Mouse (Mus musculus): ENCODE measurements around the gene Pigw. TPM values are rescaled to one million over a fixed set of nuclear protein-coding genes. Genes with fewer than 3 reads are reported as not detected.
"Not testable (repeated sequence)": the region's sequence is repeated elsewhere in the genome, so short reads cannot be mapped to it uniquely, and the experiment has no call there.

Pigw gene
- polyA plus RNA-seq, 1 experiment from 2014 or later: 2.0 TPM

- Histone ChIP-seq H3K27me3 (no peaks in the 10 kb centered on the region), H3K9ac (replicated peaks) (no peak overlapping the region), H3K9me3 (no peaks in the 10 kb centered on the region), H3K36me3 (peaks cover 83% of the 10 kb centered on the region), H3K27ac (no peak overlapping the region), H3K4me1 (replicated peaks) (no peaks in the 10 kb centered on the region), H3K4me2 (no peak overlapping the region), H3K4me3 (replicated peaks) (no peak overlapping the region)
- 96% methylated on average over 6 of the region's 6 CpGs for WGBS
- ATAC-seq (ENCODE audit: insufficient number of reproducible peaks, insufficient read depth, low FRiP score, low TSS enrichment, low read depth): no peak
Observed at GRCm38 (mm10) chr11:84855285-84855684, 24.8 kb downstream of the Pigw start.

GRCm38 (mm10) chr11:84847475-84848090 is 32.5 kb downstream of the Pigw start:
- H3K27ac ChIP-seq: no peak overlapping the region
- no peak for ATAC-seq (ENCODE audit: insufficient number of reproducible peaks, insufficient read depth, low FRiP score, low TSS enrichment, low read depth)
- peaks cover 79% of the 10 kb centered on the region for H3K36me3 ChIP-seq
- no peaks in the 10 kb centered on the region for H3K4me1 ChIP-seq (replicated peaks)
- no peak overlapping the region for H3K4me2 ChIP-seq
- H3K9ac ChIP-seq (replicated peaks): no peak overlapping the region
- 88% methylated on average over 7 of the region's 7 CpGs for WGBS
- H3K4me3 ChIP-seq (replicated peaks): no peak overlapping the region
- no peaks in the 10 kb centered on the region for H3K27me3 ChIP-seq
- H3K9me3 ChIP-seq: no peaks in the 10 kb centered on the region

- Histone ChIP-seq H3K4me3 (replicated peaks) (no peak overlapping the region), H3K36me3 (peaks cover 79% of the 10 kb centered on the region), H3K27me3 (no peaks in the 10 kb centered on the region), H3K9me3 (no peaks in the 10 kb centered on the region), H3K4me1 (replicated peaks) (no peaks in the 10 kb centered on the region), H3K4me2 (no peak overlapping the region), H3K9ac (replicated peaks) (no peak overlapping the region), H3K27ac (no peak overlapping the region)
- no peak for ATAC-seq (ENCODE audit: insufficient number of reproducible peaks, insufficient read depth, low FRiP score, low TSS enrichment, low read depth)
- WGBS: 95% methylated on average over 15 of the region's 15 CpGs
Observed at GRCm38 (mm10) chr11:84846741-84847474, 33.2 kb downstream of the Pigw start.

GRCm38 (mm10) chr11:84839330-84839729 is 40.8 kb downstream of the Pigw start:
- no peak for ATAC-seq (ENCODE audit: insufficient number of reproducible peaks, insufficient read depth, low FRiP score, low TSS enrichment, low read depth)
- H3K36me3 ChIP-seq: peaks cover 88% of the 10 kb centered on the region

GRCm38 (mm10) chr11:84829495-84829894 is 50.6 kb downstream of the Pigw start:
- Histone ChIP-seq H3K4me2 (peak overlapping the region; percentile 91), H3K36me3 (peaks cover 39% of the 10 kb centered on the region), H3K9ac (replicated peaks) (peak overlapping the region; percentile 75; the same call in 1 of the 2 replicates), H3K4me3 (replicated peaks) (peak overlapping the region; percentile 79), H3K27ac (peak overlapping the region; percentile 63)
- not testable (repeated sequence) for ATAC-seq (ENCODE audit: insufficient number of reproducible peaks, insufficient read depth, low FRiP score, low TSS enrichment, low read depth); H3K9me3 ChIP-seq; H3K27me3 ChIP-seq; H3K4me1 ChIP-seq (replicated peaks)
- WGBS: 78% methylated on average over 11 of the region's 11 CpGs

More at GRCm38 (mm10) chr11:84839330-84839729, 40.8 kb downstream of the Pigw start:
- Histone ChIP-seq H3K4me2 (no peak overlapping the region), H3K9me3 (no peaks in the 10 kb centered on the region), H3K9ac (replicated peaks) (no peak overlapping the region), H3K4me3 (replicated peaks) (no peak overlapping the region), H3K4me1 (replicated peaks) (no peaks in the 10 kb centered on the region), H3K27me3 (no peaks in the 10 kb centered on the region), H3K27ac (no peak overlapping the region)
- 89% methylated on average over 2 of the region's 2 CpGs for WGBS

- H3K4me2 ChIP-seq: peak within 1 kb of the TSS; percentile 91
- H3K9me3 ChIP-seq: no peaks in the 10 kb centered on the region
- H3K4me1 ChIP-seq (replicated peaks): 0 out of 2 replicates have a peak, but pooled peaks cover 9% of the 10 kb centered on the region
- peak; percentile 94 for ATAC-seq (ENCODE audit: insufficient number of reproducible peaks, insufficient read depth, low FRiP score, low TSS enrichment, low read depth)
- H3K4me3 ChIP-seq (replicated peaks): peak within 1 kb of the TSS; percentile 79
- H3K36me3 ChIP-seq: peaks cover 32% of the 10 kb centered on the region
- H3K27me3 ChIP-seq: no peaks in the 10 kb centered on the region
- peak within 1 kb of the TSS; percentile 63 for H3K27ac ChIP-seq
- H3K9ac ChIP-seq (replicated peaks): peak within 1 kb of the TSS; percentile 75
- under 1% methylated on average over 62 of the region's 62 CpGs for WGBS
Observed at GRCm38 (mm10) chr11:84828516-84829399, 51.3 kb downstream of the Pigw start, which contains the start of gene Dhrs11. TSS of gene Dhrs11 (minus strand) at chr11:84828994.

GRCm38 (mm10) chr11:84827901-84828503 is 52.1 kb downstream of the Pigw start:
- Histone ChIP-seq H3K9ac (replicated peaks) (peak overlapping the region; percentile 75), H3K27me3 (no peaks in the 10 kb centered on the region), H3K9me3 (no peaks in the 10 kb centered on the region), H3K4me3 (replicated peaks) (peak overlapping the region; percentile 79), H3K27ac (no peak overlapping the region), H3K4me2 (peak overlapping the region; percentile 91), H3K4me1 (replicated peaks) (0 out of 2 replicates have a peak, but pooled peaks cover 9% of the 10 kb centered on the region), H3K36me3 (peaks cover 26% of the 10 kb centered on the region)
- ATAC-seq (ENCODE audit: insufficient number of reproducible peaks, insufficient read depth, low FRiP score, low TSS enrichment, low read depth): no peak
- 50% methylated on average over 3 of the region's 3 CpGs for WGBS

- Histone ChIP-seq H3K4me3 (replicated peaks) (no peak overlapping the region), H3K27ac (no peak overlapping the region), H3K36me3 (peaks cover 21% of the 10 kb centered on the region), H3K9me3 (no peaks in the 10 kb centered on the region), H3K9ac (replicated peaks) (no peak overlapping the region), H3K4me1 (replicated peaks) (0 out of 2 replicates have a peak, but pooled peaks cover 9% of the 10 kb centered on the region), H3K27me3 (no peaks in the 10 kb centered on the region), H3K4me2 (peak overlapping the region; percentile 91; the same call in 1 of the 2 replicates)
- no peak for ATAC-seq (ENCODE audit: insufficient number of reproducible peaks, insufficient read depth, low FRiP score, low TSS enrichment, low read depth)
Observed at GRCm38 (mm10) chr11:84827492-84827891, 52.6 kb downstream of the Pigw start.
